Mouse (Mus musculus): ENCODE measurements around the gene Polr3a.

Gene Polr3a

DNA sequence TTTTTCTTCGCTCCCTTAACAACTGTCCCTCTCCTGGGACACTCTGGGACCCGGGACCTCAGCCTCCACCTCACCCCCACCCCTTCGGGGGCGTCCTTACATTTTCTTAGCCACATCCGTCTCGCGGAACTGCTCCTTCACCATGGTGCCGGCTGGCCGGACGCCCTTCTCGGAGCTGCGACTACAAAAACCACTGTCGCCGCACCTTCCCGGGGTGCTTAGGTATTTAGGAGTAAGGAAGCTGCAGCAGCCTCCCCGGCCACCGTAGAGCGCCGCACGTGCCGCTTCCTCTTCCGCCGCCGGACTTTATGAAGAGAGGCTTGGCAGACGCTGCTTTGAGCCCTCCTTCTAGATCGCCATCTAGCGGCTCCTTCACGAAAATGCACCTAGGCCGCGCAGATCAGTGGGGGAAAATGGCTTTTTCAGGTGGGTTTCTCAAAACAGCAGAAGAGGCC, at the start of gene Polr3a, which contains the start of gene Rps24:
Polr3a (minus strand) TSS at position 286 of the 455 bp plus-strand sequence.
Rps24 (plus strand) TSS at position 353 of the 455 bp plus-strand sequence.
- peak; percentile 95 for DNase-seq (ENCODE audit: inconsistent ontology term)

DNA sequence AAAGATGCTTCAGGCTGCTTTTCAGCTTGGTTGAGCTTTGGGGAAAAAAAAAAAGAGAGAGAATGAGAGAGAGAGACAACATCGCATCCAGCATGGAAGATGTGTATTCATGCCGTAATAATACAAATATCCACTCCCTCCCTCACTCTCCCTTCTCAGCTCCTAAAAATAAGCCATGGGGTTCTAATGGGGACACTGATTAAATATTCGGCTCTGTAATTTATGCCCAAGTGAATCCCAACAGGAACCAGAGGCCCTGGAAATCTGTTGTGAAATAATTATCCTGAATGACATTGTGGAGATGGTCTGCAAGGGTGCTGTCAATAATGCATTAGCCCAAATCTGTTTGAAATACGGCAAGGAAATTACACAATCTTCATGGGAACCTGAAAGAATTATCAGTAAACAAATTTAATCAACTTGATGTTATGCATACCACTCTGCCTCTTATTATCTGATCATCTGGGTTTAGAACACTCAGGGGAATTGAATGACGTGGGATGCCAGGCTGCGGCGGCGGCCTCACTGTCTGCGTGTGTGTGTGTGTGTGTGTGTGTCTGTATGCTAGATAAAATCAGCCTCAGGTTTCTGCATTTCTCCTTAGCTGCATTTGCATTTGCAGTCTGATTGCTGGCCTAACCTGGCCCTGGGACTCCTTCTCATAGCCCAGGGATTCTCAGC, 48.1 kb upstream of the Polr3a start:
- peak; percentile 45 for DNase-seq (ENCODE audit: inconsistent ontology term)

DNA sequence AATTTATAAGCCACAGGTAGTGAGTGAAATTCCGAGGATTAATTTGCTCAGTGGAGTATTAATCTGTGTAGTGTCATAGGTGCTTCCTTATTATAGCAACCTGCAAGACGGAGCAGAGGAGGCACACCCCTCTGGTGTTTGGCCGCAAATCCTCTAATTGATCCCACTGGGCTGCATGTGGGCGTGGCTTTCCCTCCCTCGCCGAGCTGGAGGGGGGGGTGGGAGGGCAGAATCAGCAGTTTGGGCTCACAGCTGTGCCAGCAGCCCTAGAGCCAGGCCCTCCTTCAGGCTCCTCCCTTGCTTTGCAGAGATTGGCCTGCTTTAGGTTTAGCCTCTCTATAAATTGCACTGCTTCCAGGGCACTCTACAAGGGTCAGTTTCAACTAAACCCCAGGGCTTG, 43.4 kb upstream of the Polr3a start:
- no peak for DNase-seq (ENCODE audit: inconsistent ontology term)

- no peak for DNase-seq (ENCODE audit: inconsistent ontology term)
These were observed 39.6 kb upstream of the Polr3a start for GRCm38 (mm10) chr14:24526440-24526839.

DNA sequence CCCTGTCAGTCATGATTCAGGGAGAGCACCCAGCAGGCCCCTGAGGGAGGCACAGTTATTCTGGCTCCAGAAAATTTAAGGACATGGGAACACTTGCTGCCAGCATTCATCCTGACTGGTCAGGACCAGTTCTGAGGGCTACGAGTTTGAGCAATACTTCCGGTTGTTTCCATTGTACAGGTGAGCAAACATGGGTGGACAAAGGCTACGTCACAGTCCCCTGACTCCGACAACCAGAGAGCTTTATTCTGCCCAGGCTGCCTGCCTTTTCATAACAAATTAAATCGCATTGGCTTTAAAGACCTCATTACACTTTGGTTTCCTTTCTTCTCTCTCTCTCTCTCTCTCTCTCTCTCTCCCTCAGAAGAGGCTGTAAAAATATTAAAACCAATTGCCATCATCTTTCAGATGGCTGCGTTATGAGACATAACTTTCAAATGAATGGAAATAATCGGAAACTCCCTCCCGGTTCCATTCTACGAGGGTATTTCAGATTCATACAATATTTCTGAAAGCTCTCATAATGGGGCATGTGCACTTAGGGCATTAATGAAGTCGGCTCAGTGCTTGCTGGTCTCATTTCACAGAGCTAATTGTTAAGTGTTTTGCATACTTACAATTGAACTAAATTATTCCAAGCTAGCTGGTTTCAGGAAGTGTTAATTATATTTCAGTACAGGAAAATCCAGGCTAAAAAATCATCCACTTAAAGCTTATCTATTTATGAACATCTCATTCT, 39.0 kb upstream of the Polr3a start:
- DNase-seq (ENCODE audit: inconsistent ontology term) = peak; percentile 31

- no peak for DNase-seq (ENCODE audit: inconsistent ontology term)
These were observed 38.3 kb upstream of the Polr3a start for GRCm38 (mm10) chr14:24525137-24525536.

DNA sequence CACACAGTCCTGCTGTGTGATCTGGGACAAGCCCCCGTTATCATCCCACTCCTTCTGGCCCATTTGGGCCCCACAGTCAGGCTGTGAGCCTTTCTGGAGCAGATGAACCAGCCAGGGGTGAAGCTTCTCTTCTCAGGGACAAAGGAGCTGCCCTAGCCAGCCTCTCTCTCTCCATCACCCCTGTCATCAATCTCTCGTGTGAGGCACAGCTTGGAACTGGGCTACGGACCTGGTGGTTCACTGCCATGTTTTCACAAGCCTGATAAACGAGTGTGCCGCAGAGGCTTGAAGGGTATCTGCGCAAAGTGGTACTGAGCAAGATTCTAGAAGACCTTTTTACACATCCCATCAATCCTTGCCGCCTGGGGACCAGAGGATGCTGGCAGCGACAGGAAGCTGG, 34.7 kb upstream of the Polr3a start:
- no peak for DNase-seq (ENCODE audit: inconsistent ontology term)

DNA sequence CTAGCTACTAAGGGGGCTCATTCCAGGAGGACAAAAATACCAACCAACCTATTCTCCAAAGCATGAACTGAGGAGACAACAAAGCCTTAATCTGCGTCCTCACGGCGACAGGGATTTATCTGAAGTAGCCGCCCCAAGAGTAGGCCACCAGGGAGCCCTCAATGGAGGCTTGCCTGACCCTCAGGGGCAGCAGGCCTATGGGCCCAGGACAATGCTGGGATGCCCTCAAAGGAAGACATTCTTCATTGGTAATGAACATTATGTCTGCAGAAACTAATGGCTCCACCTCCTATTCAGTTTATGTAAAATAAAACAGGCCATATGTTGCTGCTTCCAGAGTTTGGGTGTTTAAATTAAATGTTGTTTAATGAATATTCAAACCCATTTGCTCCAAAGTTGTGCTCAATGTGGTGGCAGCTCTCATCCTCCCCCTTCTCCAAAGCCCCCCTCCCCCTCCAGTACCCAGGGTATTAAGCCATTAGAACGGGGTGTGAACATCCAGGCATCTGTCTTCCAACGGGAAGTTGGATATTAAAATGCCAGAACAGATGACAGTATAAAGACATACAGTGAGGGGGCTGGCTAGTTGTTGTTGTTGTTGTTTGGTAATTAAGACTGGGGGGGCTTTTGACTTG, 25.8 kb upstream of the Polr3a start:
- no peak for DNase-seq (ENCODE audit: inconsistent ontology term)

- no peak for DNase-seq (ENCODE audit: inconsistent ontology term)
These were observed 23.8 kb upstream of the Polr3a start for GRCm38 (mm10) chr14:24510679-24511078.

DNA sequence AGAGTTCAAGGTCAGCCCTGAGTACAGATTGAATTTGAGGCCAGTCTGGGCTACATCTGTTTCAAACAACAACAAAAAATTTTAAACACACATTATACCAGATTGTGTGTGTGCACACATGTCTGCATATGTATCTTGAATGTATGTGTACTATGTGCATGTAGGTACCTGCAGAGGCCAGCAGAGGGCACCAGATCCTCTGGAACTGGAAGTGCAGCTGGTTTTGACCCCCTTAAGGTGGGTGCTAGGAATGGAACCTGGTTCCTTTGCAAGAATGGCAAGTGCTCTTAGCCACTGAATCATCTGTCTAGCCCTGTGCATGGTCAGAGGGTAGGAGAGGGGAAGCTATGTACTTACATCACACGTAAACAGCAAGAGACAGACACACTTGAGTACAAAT, 23.4 kb upstream of the Polr3a start:
- DNase-seq (ENCODE audit: inconsistent ontology term) = no peak

DNA sequence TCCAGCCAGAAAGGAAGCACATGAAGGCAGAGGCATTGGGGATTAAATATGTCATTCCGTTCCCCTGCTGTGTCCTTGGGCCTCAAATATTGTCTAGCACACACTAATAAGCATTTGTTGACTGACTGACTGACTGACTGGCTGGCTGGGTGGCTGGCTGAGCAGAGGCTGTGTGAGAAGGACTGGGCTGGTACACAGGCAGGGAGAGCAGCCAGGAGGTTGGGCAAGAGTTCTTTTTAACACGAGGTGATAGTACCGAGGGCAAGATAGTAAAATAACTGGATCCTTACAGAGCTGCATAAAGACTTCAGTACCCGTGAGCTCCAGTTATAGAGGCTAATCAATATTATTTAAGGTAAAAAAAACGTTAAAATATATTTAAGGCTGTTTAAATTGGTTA, 22.7 kb upstream of the Polr3a start:
- no peak for DNase-seq (ENCODE audit: inconsistent ontology term)

- peak; percentile 39 for DNase-seq (ENCODE audit: inconsistent ontology term)
These were observed 21.4 kb upstream of the Polr3a start for GRCm38 (mm10) chr14:24508070-24508773.

DNA sequence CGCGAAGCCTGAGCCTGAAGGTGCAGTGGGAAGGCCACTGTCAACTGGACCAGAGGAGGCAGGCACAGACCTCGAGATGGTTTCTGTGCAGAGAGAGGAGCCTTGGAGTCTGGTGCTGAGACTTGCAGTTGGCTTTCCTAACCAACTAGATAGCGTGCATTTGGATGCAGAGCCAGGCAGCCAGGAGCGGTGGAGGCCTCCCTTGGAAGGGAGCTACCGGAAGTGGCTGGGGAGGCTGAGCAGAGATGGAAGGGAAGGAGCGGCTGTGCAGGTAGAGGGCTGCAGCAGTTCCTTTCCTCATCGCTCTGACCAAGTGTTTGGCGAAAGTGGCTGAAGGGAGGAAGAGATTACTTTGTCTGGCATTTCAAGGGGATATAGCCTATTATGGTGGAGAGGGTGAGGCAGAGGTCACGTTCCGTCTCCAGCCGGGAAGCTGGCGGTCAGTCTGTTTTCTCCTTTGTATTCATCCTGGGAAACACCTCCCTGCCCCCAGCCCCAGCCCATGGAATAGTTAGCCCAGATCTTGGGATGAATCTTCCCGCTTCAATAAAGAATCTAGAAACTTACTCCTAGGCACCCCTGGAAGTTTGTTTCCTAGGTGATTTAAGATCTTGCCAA, 20.7 kb upstream of the Polr3a start:
- peak; percentile 22 for DNase-seq (ENCODE audit: inconsistent ontology term)

GRCm38 (mm10) chr14:24501256-24501655, 14.4 kb upstream of the Polr3a start:
- no peak for DNase-seq (ENCODE audit: inconsistent ontology term)

DNA sequence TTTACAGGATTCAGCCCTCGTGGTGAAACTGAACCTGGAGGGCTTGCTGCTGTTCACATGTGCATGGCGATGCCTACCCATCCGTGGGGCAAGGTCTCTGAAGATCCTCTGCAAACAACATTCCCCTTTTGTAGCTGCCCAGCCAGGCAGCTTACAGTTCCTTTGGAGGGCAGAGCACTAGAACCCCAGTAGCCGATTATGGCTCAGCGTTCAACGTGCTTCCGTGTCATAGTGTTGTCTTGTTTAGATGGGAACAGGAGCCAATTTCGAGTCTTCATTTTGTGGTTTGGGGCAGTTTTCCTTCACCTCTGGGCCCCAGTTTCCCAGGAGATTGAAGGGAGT, 14.0 kb upstream of the Polr3a start:
- DNase-seq (ENCODE audit: inconsistent ontology term) = no peak

DNA sequence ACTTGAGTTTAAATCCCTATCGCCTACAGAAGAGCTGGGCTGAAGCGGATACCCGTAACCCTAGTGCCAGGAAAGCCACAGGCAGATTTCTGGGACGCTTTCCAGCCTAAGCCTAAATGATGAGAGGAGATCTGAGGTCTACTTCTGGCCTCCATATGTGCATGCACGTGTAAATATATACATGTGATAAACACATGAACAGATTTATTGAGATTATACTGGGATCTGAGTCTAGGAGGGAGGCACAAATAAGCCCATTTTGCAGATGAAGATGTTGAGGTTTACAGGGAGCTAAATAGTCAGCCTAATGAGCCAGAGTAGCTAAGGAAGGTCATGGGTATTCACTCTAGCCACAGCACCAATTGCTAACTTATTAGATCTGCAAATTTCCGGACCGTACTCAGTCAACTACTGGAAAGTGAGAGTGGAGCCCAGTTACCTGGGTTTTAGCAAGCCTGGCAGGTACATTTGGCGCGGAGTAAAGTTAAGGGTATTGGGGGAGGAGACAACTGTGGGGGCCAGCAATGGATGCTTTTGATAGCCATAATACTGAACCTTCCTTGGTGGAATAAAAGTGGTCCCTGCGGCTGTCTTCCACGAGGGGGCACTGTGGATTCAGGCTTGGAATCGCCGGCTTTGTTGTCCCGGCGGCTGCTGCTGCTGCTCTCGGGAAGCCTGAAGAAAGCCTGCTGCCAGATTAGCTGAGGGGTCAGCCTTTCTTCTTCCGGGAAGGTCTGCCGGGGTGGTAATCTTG, 13.4 kb upstream of the Polr3a start:
- peak; percentile 81 for DNase-seq (ENCODE audit: inconsistent ontology term)

- DNase-seq (ENCODE audit: inconsistent ontology term) = no peak
These were observed 12.6 kb upstream of the Polr3a start for GRCm38 (mm10) chr14:24499478-24499877.

- no peak for DNase-seq (ENCODE audit: inconsistent ontology term)
These were observed 11.8 kb upstream of the Polr3a start for GRCm38 (mm10) chr14:24498561-24499255.

- DNase-seq (ENCODE audit: inconsistent ontology term) = no peak
These were observed 10.6 kb upstream of the Polr3a start for GRCm38 (mm10) chr14:24497443-24497842.

DNA sequence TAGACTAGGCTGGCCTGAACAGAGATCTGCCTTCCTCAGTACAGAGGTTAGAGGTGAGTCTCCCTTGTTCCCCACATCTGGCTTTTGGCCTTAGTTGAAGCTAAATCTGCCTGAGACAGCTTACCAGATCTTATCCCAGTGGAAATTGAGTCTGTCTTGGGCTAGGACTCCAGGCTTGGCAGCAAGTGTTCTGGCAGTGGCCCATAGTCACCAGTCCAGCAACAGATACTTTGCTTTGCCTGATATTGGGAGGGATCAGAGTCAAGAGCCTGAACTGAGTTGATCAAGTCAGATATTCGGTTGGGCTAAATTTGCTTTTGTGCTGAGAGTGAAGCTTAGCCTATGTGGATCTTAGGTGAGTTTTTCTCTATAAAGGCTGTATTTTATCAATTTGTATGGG, 9.6 kb upstream of the Polr3a start:
- DNase-seq (ENCODE audit: inconsistent ontology term) = no peak

Data from Muller cell, postnatal 12 days (primary cell).